Mouse (Mus musculus): ENCODE results near the gene Fem1b.

DNA sequence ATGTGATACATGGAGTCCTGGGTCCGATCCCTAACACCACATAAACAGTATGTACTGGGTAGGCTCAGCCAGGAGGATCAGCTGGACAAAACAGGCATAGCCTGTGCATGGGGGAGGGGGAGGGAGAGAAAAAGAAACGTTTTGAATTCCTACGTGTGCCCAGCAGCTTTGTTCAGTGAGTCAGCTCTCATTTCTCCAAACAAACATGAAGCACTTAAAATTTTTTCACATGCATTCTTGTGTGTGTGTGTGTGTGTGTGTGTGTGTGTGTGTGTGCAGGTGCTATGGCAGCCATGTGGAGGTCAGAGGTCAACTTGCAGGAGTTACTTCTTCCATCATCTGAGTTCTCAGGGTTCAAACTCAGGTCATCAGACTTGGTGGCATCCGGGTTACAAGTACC, 36.3 kb downstream of the Fem1b start:
- no peak for TF ChIP-seq POLR2A (IDR thresholded peaks at IDR 0.05; ENCODE audit: insufficient read depth, low read depth, low read length)
- no peak for TF ChIP-seq CTCF (IDR thresholded peaks at IDR 0.05)

Data from heart, adult 2 months (tissue).